Comparison of ENCODE assay signal across 24 mouse cellular contexts in the genomic region with DNA sequence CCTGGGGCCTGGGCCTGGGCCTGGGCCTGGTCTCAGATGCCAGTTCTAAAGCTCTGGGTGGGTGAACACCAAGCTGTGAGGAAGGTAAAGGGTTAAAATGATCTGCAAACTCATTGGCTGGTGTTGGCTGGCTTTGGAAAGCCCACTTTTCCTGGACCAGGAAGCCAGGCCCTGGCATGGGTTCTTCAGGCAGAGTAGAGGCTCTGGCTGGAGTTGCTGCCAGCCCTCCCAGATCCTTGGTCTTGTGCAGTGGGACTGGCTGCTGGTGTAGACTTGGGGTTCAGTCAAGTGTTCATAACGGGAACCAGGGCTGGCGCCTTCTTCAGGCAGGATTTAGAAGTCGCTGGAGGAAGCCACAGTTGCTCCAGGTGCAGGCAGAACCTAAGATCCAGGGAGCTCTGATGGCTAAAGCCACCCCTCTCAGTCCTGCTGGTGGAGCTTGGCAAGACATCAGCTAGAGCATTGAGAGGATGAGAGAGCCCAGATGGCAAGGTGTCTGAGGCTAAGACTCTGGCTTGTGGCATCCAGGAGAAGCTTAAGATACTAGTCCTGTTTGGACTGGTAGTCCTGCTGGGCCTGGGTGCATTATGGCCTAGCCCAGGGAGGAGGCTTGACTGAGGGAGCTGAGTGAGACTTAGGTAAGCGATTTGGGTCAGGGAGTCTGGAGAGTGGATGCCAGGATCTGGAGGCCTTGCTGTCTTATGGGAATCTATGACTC. TPM values are rescaled to one million over a fixed set of nuclear protein-coding genes. Genes with fewer than 3 reads are reported as not detected.
DNase-seq lines count a peak whose midpoint lies in the region; ATAC-seq and TF ChIP-seq lines count a peak whose summit lies in the region.
"Had no signal": no experiment of that assay in that cellular context is flagged by ENCODE, and none has a peak within 500 bp of the region (broad histone marks: within the 10 kb centered on the region; RNA-seq: fewer than 3 reads in every experiment).

No protein-coding gene starts in this region.

- H3K4me3 ChIP-seq in forebrain, postnatal 0 days (ENCODE audit: low read depth, low read length), result no peak overlapping the region
- H3K4me3 ChIP-seq in forebrain, embryonic 11.5 days (ENCODE audit: low read depth, low read length), result no peak overlapping the region
- no peak overlapping the region for H3K4me3 ChIP-seq in midbrain, postnatal 0 days (ENCODE audit: low read depth, low read length)
- H3K4me3 ChIP-seq in midbrain, embryonic 13.5 days (replicated peaks), result no peak overlapping the region
- H3K4me3 ChIP-seq in forebrain, embryonic 12.5 days (replicated peaks), result no peak overlapping the region
- H3K4me3 ChIP-seq: embryonic facial prominence, embryonic 10.5 days; forebrain, embryonic 10.5 days; gastrocnemius, adult 2 months; hindbrain, embryonic 10.5 days; kidney, embryonic 15.5 days; limb, embryonic 15.5 days; liver, embryonic 15.5 days; lung, embryonic 15.5 days; neural tube, embryonic 13.5 days had no signal

- no peaks in the 10 kb centered on the region for H3K36me3 ChIP-seq in forebrain, postnatal 0 days (ENCODE audit: insufficient read depth)
- no peaks in the 10 kb centered on the region for H3K36me3 ChIP-seq in forebrain, embryonic 11.5 days (ENCODE audit: control insufficient read depth, insufficient read depth, low read length)
- H3K36me3 ChIP-seq in midbrain, postnatal 0 days (ENCODE audit: insufficient read depth, low read length), result no peaks in the 10 kb centered on the region
- H3K36me3 ChIP-seq in midbrain, embryonic 13.5 days, result no peaks in the 10 kb centered on the region
- H3K36me3 ChIP-seq in forebrain, embryonic 12.5 days (replicated peaks), result no peaks in the 10 kb centered on the region
- H3K36me3 ChIP-seq: embryonic facial prominence, embryonic 10.5 days; forebrain, embryonic 10.5 days; hindbrain, embryonic 10.5 days; kidney, embryonic 15.5 days; limb, embryonic 15.5 days; liver, embryonic 15.5 days; lung, embryonic 15.5 days; neural tube, embryonic 13.5 days had no signal

- H3K27ac ChIP-seq in forebrain, postnatal 0 days (ENCODE audit: low read depth, low read length), result no peak overlapping the region
- no peak overlapping the region for H3K27ac ChIP-seq in forebrain, embryonic 11.5 days (ENCODE audit: low read depth, low read length)
- H3K27ac ChIP-seq in midbrain, postnatal 0 days (ENCODE audit: low read depth, low read length), result no peak overlapping the region
- no peak overlapping the region for H3K27ac ChIP-seq in midbrain, embryonic 13.5 days
- no peak overlapping the region for H3K27ac ChIP-seq in forebrain, embryonic 12.5 days
- H3K27ac ChIP-seq: embryonic facial prominence, embryonic 10.5 days; forebrain, embryonic 10.5 days; gastrocnemius, adult 2 months; hindbrain, embryonic 10.5 days; kidney, embryonic 15.5 days; limb, embryonic 15.5 days; liver, embryonic 15.5 days; lung, embryonic 15.5 days; neural tube, embryonic 13.5 days had no signal

- WGBS in forebrain, postnatal 0 days, result 65% methylated on average over 4 of the region's 4 CpGs
- WGBS in forebrain, embryonic 11.5 days, result 67% methylated on average over 4 of the region's 4 CpGs
- WGBS in midbrain, postnatal 0 days, result 80% methylated on average over 4 of the region's 4 CpGs
- WGBS in midbrain, embryonic 13.5 days, result 78% methylated on average over 4 of the region's 4 CpGs
- WGBS in forebrain, embryonic 12.5 days, result 64% methylated on average over 4 of the region's 4 CpGs

- TF ChIP-seq CTCF in forebrain, postnatal 0 days (IDR thresholded peaks at IDR 0.05; ENCODE audit: low read depth), result no peak
- peak; percentile 6; the same call in 1 of the 2 replicates for TF ChIP-seq CTCF in midbrain, postnatal 0 days (IDR thresholded peaks at IDR 0.05)

- no peak overlapping the region for H3K9ac ChIP-seq in forebrain, postnatal 0 days
- no peak overlapping the region for H3K9ac ChIP-seq in forebrain, embryonic 11.5 days (ENCODE audit: low read length)
- no peak overlapping the region for H3K9ac ChIP-seq in midbrain, postnatal 0 days (replicated peaks; ENCODE audit: low read length, poor library complexity, severe bottlenecking)
- no peak overlapping the region for H3K9ac ChIP-seq in midbrain, embryonic 13.5 days (replicated peaks)
- H3K9ac ChIP-seq in forebrain, embryonic 12.5 days, result no peak overlapping the region
- H3K9ac ChIP-seq: kidney, embryonic 15.5 days; limb, embryonic 15.5 days; liver, embryonic 15.5 days; lung, embryonic 15.5 days; neural tube, embryonic 13.5 days had no signal

- H3K4me2 ChIP-seq in forebrain, postnatal 0 days (ENCODE audit: low read depth), result no peak overlapping the region
- H3K4me2 ChIP-seq in forebrain, embryonic 11.5 days (ENCODE audit: low read depth, low read length, severe bottlenecking), result no peak overlapping the region
- H3K4me2 ChIP-seq in midbrain, postnatal 0 days (ENCODE audit: low read depth, low read length, poor library complexity, severe bottlenecking), result no peak overlapping the region
- no peak overlapping the region for H3K4me2 ChIP-seq in midbrain, embryonic 13.5 days (replicated peaks)
- H3K4me2 ChIP-seq in forebrain, embryonic 12.5 days, result no peak overlapping the region
- H3K4me2 ChIP-seq: kidney, embryonic 15.5 days; limb, embryonic 15.5 days; liver, embryonic 15.5 days; lung, embryonic 15.5 days; neural tube, embryonic 13.5 days had no signal

- no peaks in the 10 kb centered on the region for H3K27me3 ChIP-seq in forebrain, postnatal 0 days (ENCODE audit: insufficient read depth, low read length)
- no peaks in the 10 kb centered on the region for H3K27me3 ChIP-seq in forebrain, embryonic 11.5 days (ENCODE audit: control insufficient read depth, insufficient read depth, low read length)
- no peaks in the 10 kb centered on the region for H3K27me3 ChIP-seq in midbrain, postnatal 0 days (ENCODE audit: insufficient read depth, low read length)
- no peaks in the 10 kb centered on the region for H3K27me3 ChIP-seq in midbrain, embryonic 13.5 days
- no peaks in the 10 kb centered on the region for H3K27me3 ChIP-seq in forebrain, embryonic 12.5 days
- H3K27me3 ChIP-seq: kidney, embryonic 15.5 days; limb, embryonic 15.5 days; lung, embryonic 15.5 days; neural tube, embryonic 13.5 days had no signal

- ATAC-seq in forebrain, postnatal 0 days, result no peak; the same call in 1 of the 2 replicates
- no peak for ATAC-seq in forebrain, embryonic 11.5 days (replicated peaks; ENCODE audit: low FRiP score)
- ATAC-seq in midbrain, postnatal 0 days (ENCODE audit: low FRiP score), result no peak
- no peak for ATAC-seq in midbrain, embryonic 13.5 days
- ATAC-seq in forebrain, embryonic 12.5 days (ENCODE audit: low FRiP score), result no peak
- ATAC-seq: intestine, postnatal 0 days had no signal

- no peaks in the 10 kb centered on the region for H3K4me1 ChIP-seq in forebrain, postnatal 0 days (ENCODE audit: insufficient read depth)
- H3K4me1 ChIP-seq in forebrain, embryonic 11.5 days (replicated peaks; ENCODE audit: control insufficient read depth, insufficient read depth, low read length), result no peaks in the 10 kb centered on the region; the same call in 1 of the 2 replicates
- H3K4me1 ChIP-seq in midbrain, postnatal 0 days (ENCODE audit: insufficient read depth, low read length), result no peaks in the 10 kb centered on the region
- no peaks in the 10 kb centered on the region for H3K4me1 ChIP-seq in midbrain, embryonic 13.5 days (replicated peaks)
- no peaks in the 10 kb centered on the region for H3K4me1 ChIP-seq in forebrain, embryonic 12.5 days
- H3K4me1 ChIP-seq: kidney, embryonic 15.5 days; limb, embryonic 15.5 days; lung, embryonic 15.5 days had no signal

- DNase-seq in forebrain, postnatal 0 days, result peak; percentile 36
- no peak for DNase-seq in forebrain, embryonic 11.5 days (ENCODE audit: low spot score)
- DNase-seq in midbrain, postnatal 0 days (ENCODE audit: low spot score), result peak; percentile 27
- DNase-seq in cerebellum, adult 18-20 months, result peak; percentile 16 to 32
- peak; percentile 76 to 77 for DNase-seq in cerebellum, postnatal 14 days
- no peak for DNase-seq in adrenal gland, postnatal 36 days
- DNase-seq: adrenal gland, postnatal 25 days; gastrocnemius, adult 2 months; kidney, postnatal 36 days; lung, postnatal 36 days; midbrain, embryonic 14.5 days; right cerebral cortex, postnatal 14 days; thymus, postnatal 14 days had no signal

- no peaks in the 10 kb centered on the region for H3K9me3 ChIP-seq in forebrain, postnatal 0 days (ENCODE audit: low read length)
- no peaks in the 10 kb centered on the region for H3K9me3 ChIP-seq in forebrain, embryonic 11.5 days (ENCODE audit: control insufficient read depth, low read length)
- no peaks in the 10 kb centered on the region for H3K9me3 ChIP-seq in midbrain, postnatal 0 days (ENCODE audit: low read length)
- no peaks in the 10 kb centered on the region for H3K9me3 ChIP-seq in midbrain, embryonic 13.5 days
- H3K9me3 ChIP-seq in forebrain, embryonic 12.5 days, result no peaks in the 10 kb centered on the region
- H3K9me3 ChIP-seq: embryonic facial prominence, embryonic 10.5 days; forebrain, embryonic 10.5 days; hindbrain, embryonic 10.5 days; kidney, embryonic 15.5 days; limb, embryonic 15.5 days; liver, embryonic 15.5 days; lung, embryonic 15.5 days; neural tube, embryonic 13.5 days had no signal

RNA-seq across cellular contexts. Expression of a gene that starts 42.6 kb away (rescaled TPM):
- 22.4 and 32.4 TPM in 2 replicates for total RNA-seq in forebrain, postnatal 0 days (2014; rRNA removed)
- polyA plus RNA-seq in forebrain, postnatal 0 days (2015; fragmentation: Nextera tagmentation; extraction: Ambion mirVana), result 4.1 and 4.9 TPM in 2 replicates
- 2.2 and 2.7 TPM in 2 replicates for polyA plus RNA-seq in forebrain, embryonic 11.5 days (2014; fragmentation: Nextera tagmentation; extraction: Ambion mirVana)
- total RNA-seq in midbrain, postnatal 0 days (2014; rRNA removed), result 21.9 and 27.4 TPM in 2 replicates
- 4.4 and 5.1 TPM in 2 replicates for polyA plus RNA-seq in midbrain, postnatal 0 days (2015; fragmentation: Nextera tagmentation; extraction: Ambion mirVana)
- 1.8 and 2.1 TPM in 2 replicates for polyA plus RNA-seq in midbrain, embryonic 13.5 days (2015; fragmentation: Nextera tagmentation; extraction: Ambion mirVana)
- total RNA-seq in adrenal gland, postnatal 36 days (2021), result 10 to 100 TPM; 20.3 to 21.2 TPM
- polyA plus RNA-seq in forebrain, embryonic 12.5 days (2016; fragmentation: Nextera tagmentation; extraction: Ambion mirVana), result 2.4 and 4.2 TPM in 2 replicates

RNA-seq across cellular contexts. Expression of a gene that starts 42.7 kb away (rescaled TPM):
- 3.6 and 5.1 TPM in 2 replicates for total RNA-seq in forebrain, postnatal 0 days (2014; rRNA removed)
- 5.0 and 6.2 TPM in 2 replicates for polyA plus RNA-seq in forebrain, postnatal 0 days (2015; fragmentation: Nextera tagmentation; extraction: Ambion mirVana)
- 55.6 and 59.5 TPM in 2 replicates for polyA plus RNA-seq in forebrain, embryonic 11.5 days (2014; fragmentation: Nextera tagmentation; extraction: Ambion mirVana)
- 2.2 and 2.6 TPM in 2 replicates for total RNA-seq in midbrain, postnatal 0 days (2014; rRNA removed)
- polyA plus RNA-seq in midbrain, postnatal 0 days (2015; fragmentation: Nextera tagmentation; extraction: Ambion mirVana), result 2.5 TPM in 2 replicates
- 18.6 and 20.0 TPM in 2 replicates for polyA plus RNA-seq in midbrain, embryonic 13.5 days (2015; fragmentation: Nextera tagmentation; extraction: Ambion mirVana)
- 1 to 10 TPM; 1.9 to 4.1 TPM for total RNA-seq in adrenal gland, postnatal 36 days (2021)
- polyA plus RNA-seq in forebrain, embryonic 12.5 days (2016; fragmentation: Nextera tagmentation; extraction: Ambion mirVana), result 55.2 and 56.1 TPM in 2 replicates

Comparison
In these comparisons a context has a peak if more than half of its experiments do, and no peak if none do; other contexts are left out.
1. DNase-seq: peak in forebrain, postnatal 0 days (single experiment), midbrain, postnatal 0 days (single experiment), cerebellum, adult 18-20 months (2 of 2) and cerebellum, postnatal 14 days (2 of 2); none in forebrain, embryonic 11.5 days (single experiment) and adrenal gland, postnatal 36 days (0 of 2).